ENCODE assay signal across 9 mouse cellular contexts in the genomic region with DNA sequence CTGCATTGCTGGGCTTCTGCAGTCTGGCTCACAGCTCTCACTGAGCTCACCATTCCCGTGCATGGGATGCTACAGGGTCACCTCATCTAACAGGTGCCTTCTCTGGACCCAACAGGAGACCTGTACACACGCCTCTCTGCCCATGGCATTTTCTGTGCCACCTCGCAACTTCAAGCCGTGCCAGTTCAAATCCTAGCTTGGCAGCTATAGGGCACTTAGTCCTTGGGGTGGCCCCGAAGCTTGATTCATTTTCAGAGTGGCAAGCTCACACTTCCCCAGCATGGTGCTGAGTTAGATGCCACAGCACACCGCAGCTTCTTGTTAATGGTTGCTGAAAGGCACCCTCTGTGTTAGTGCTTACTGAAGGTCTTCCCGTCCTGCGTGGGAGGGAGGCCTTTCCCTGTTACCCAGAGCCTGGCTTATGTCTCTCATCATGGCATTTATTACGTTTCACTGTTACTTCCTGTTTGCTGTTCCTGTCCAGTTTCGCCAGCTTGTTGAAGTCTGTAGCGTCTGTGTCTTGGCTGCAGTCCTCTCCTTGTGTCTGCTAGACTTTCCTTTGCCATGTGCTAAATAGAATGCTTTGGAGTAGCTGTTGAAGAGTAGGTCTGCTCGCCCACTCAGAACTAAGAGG. TPM values are rescaled to one million over a fixed set of nuclear protein-coding genes. Genes with fewer than 3 reads are reported as not detected.
DNase-seq lines count a peak whose midpoint lies in the region; ATAC-seq lines count a peak whose summit lies in the region.
"Had no signal": no experiment of that assay in that cellular context is flagged by ENCODE, and none has a peak within 500 bp of the region (broad histone marks: within the 10 kb centered on the region; RNA-seq: fewer than 3 reads in every experiment).

No protein-coding gene starts in this region.

- intact Hi-C loops in heart, postnatal 25 days (cut with DNase I), result no loop called here

- H3K36me3 ChIP-seq in midbrain, embryonic 15.5 days (replicated peaks), result no peaks in the 10 kb centered on the region

- H3K9ac ChIP-seq in midbrain, embryonic 15.5 days, result no peak overlapping the region

- peak; percentile 97 for DNase-seq in heart, adult 11 months
- no peak for DNase-seq in heart, postnatal 25 days (ENCODE audit: low spot score)
- peak; percentile 24 for DNase-seq in heart, postnatal 4 days
- peak; percentile 70 for DNase-seq in lung, postnatal 25 days (ENCODE audit: low spot score)
- no peak for DNase-seq in ovary, postnatal 10 days (ENCODE audit: low spot score)
- DNase-seq: left cerebral cortex, postnatal 4 days had no signal

- no peak for ATAC-seq in midbrain, embryonic 15.5 days (replicated peaks)
- ATAC-seq in inflammation-experienced regulatory T-cells, adult 6 months, result no peak

- H3K9me3 ChIP-seq in midbrain, embryonic 15.5 days, result no peaks in the 10 kb centered on the region

- H3K4me2 ChIP-seq in midbrain, embryonic 15.5 days, result no peak overlapping the region

- H3K4me1 ChIP-seq in brown adipose tissue, adult 24 weeks (ENCODE audit: control insufficient read depth, insufficient read depth, insufficient read length, low read length), result peaks cover 55% of the 10 kb centered on the region
- H3K4me1 ChIP-seq in midbrain, embryonic 15.5 days, result peaks cover 8% of the 10 kb centered on the region

- H3K27me3 ChIP-seq in midbrain, embryonic 15.5 days (replicated peaks), result no peaks in the 10 kb centered on the region

- WGBS in midbrain, embryonic 15.5 days, result 82% methylated on average over 12 of the region's 12 CpGs

- peak overlapping the region; percentile 70 for H3K27ac ChIP-seq in brown adipose tissue, adult 24 weeks (replicated peaks; ENCODE audit: low read depth, low read length)
- no peak overlapping the region for H3K27ac ChIP-seq in midbrain, embryonic 15.5 days

- no peak overlapping the region for H3K4me3 ChIP-seq in brown adipose tissue, adult 24 weeks (ENCODE audit: insufficient read depth, low read depth, low read length)
- H3K4me3 ChIP-seq in midbrain, embryonic 15.5 days, result no peak overlapping the region

RNA-seq across cellular contexts. Expression of a gene that starts 28.6 kb away (rescaled TPM):
- 10 to 100 TPM; 21.3 to 22.5 TPM for total RNA-seq in heart, postnatal 25 days (2021)
- polyA plus RNA-seq in brown adipose tissue, adult 24 weeks (2012; ENCODE audit: insufficient read depth, insufficient read length, missing spikeins), result 22.7 and 28.8 TPM in 2 replicates
- total RNA-seq in heart, postnatal 4 days (2021), result 10 to 100 TPM; 28.5 to 29.3 TPM
- polyA plus RNA-seq in midbrain, embryonic 15.5 days (2015; fragmentation: Nextera tagmentation; extraction: Ambion mirVana), result 58.1 and 63.1 TPM in 2 replicates
- 10 to 100 TPM; 39.7 to 54.3 (median 42.1) TPM for polyA plus RNA-seq in inflammation-experienced regulatory T-cells, adult 6 months (2017; shearing (Covaris generic))

RNA-seq across cellular contexts. Expression of a gene that starts 29.1 kb away (rescaled TPM):
- total RNA-seq in heart, postnatal 25 days (2021), result 10 to 100 TPM; 56.8 to 61.6 TPM
- 14.0 and 18.0 TPM in 2 replicates for polyA plus RNA-seq in brown adipose tissue, adult 24 weeks (2012; ENCODE audit: insufficient read depth, insufficient read length, missing spikeins)
- 10 to 100 TPM; 54.2 to 59.2 TPM for total RNA-seq in heart, postnatal 4 days (2021)
- polyA plus RNA-seq in midbrain, embryonic 15.5 days (2015; fragmentation: Nextera tagmentation; extraction: Ambion mirVana), result 68.2 and 71.9 TPM in 2 replicates
- 1 to 10 TPM; 1.9 to 5.0 (median 3.8) TPM for polyA plus RNA-seq in inflammation-experienced regulatory T-cells, adult 6 months (2017; shearing (Covaris generic))

Comparison
In these comparisons a context has a peak if more than half of its experiments do, and no peak if none do; other contexts are left out.
1. DNase-seq: peak in heart, adult 11 months (single experiment), heart, postnatal 4 days (single experiment) and lung, postnatal 25 days (single experiment); none in heart, postnatal 25 days (single experiment) and ovary, postnatal 10 days (single experiment).